Mouse (Mus musculus) mesoderm, embryonic 11.5 days (tissue): ENCODE measurements at regions not wholly inside any gene's neighbourhood (a gene's known extent, or its start where the extent isn't known, plus 50 kb on each side); places are given as distances from the start of the nearest gene placed in this dataset.
"Not testable (repeated sequence)": the region's sequence is repeated elsewhere in the genome, so short reads cannot be mapped to it uniquely, and the experiment has no call there.

Experiments
- DNase-seq: peaks from one replicate; pipeline ENCODE4 v3.0.0-alpha.2; 2012; ENCODE audit warnings: low read depth, low spot score

GRCm38 (mm10) chr11:16638349-16638748, 113.7 kb upstream of the Egfr start:
- DNase-seq = no peak

- no peak for DNase-seq
These were observed 102.4 kb upstream of the Egfr start for GRCm38 (mm10) chr11:16649599-16649998.

GRCm38 (mm10) chr11:16663806-16664205, 88.2 kb upstream of the Egfr start:
- no peak for DNase-seq

GRCm38 (mm10) chr11:16669453-16670251, 82.4 kb upstream of the Egfr start:
- no peak for DNase-seq

GRCm38 (mm10) chr11:16670282-16670681, 81.7 kb upstream of the Egfr start:
- DNase-seq = no peak

- DNase-seq = not testable (repeated sequence)
These were observed 76.1 kb upstream of the Egfr start for GRCm38 (mm10) chr11:16675951-16676350.

- DNase-seq = no peak
These were observed 68.5 kb upstream of the Egfr start for GRCm38 (mm10) chr11:16683538-16683937.

- DNase-seq = no peak
These were observed 56.4 kb upstream of the Egfr start for GRCm38 (mm10) chr11:16695596-16695995.

GRCm38 (mm10) chr11:16696787-16697186, 55.2 kb upstream of the Egfr start:
- DNase-seq = no peak

- no peak for DNase-seq
These were observed 50.2 kb upstream of the Egfr start for GRCm38 (mm10) chr11:16701826-16702225.
